Mouse (Mus musculus) yolk sac, embryonic 10.5 days (tissue): ENCODE results near the gene Casc1.
A peak's percentile ranks its signal among the peaks of the same experiment; 100 is the strongest.

Source experiments
- DNase-seq: peaks from one replicate; pipeline ENCODE4 v3.0.0-alpha.2; 2017; ENCODE audit warnings: low spot score

Gene Casc1

GRCm38 (mm10) chr6:145202432-145203125 is 8.2 kb downstream of the Casc1 start:
- no peak for DNase-seq

GRCm38 (mm10) chr6:145197949-145198686 is 12.7 kb downstream of the Casc1 start:
- DNase-seq: no peak

DNA sequence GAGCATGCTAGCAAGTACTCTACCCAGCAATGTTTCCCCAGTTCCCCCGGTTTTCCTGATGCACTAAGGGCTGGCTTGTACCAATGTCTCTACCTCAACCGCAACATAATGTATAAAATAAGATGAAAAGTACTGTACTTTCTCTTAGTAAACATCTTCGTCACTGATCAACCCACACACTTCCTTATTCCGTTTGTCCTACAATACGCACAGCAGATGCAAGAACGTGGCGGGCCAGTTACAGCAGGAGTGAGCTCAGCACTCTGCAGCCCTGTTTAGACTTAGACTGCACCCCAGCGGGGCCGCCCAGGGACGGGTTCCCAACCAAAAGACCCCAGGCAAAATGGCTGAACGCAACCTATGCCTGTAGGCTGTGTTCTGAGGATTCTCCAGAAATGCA is 17.4 kb downstream of the Casc1 start:
- DNase-seq: no peak

DNA sequence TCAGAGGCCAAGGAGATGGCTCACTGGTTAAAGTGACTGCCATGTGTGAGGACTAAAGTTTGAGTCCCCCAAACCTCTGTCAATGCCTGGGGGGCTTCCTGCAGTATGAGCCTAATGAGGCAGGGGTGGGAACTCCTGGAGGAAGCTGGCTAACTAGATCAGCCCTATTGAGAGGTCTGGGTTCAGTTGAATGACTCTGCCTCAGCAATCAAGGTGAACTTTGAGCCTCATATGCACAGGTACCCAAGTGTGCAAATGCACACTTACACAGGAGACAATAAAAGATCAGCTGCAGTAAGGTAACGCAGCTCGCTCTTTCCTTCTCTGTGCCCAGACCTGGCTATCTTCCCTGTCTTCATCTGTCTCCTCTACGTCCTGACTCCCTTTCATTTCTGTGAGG is 17.8 kb downstream of the Casc1 start:
- DNase-seq: no peak

- DNase-seq: no peak
These were observed 23.4 kb downstream of the Casc1 start for GRCm38 (mm10) chr6:145187093-145188088.

- no peak for DNase-seq
These were observed 24.7 kb downstream of the Casc1 start for GRCm38 (mm10) chr6:145186096-145186495.

- no peak for DNase-seq
These were observed 28.8 kb downstream of the Casc1 start for GRCm38 (mm10) chr6:145182044-145182443.

GRCm38 (mm10) chr6:145179665-145180064 is 31.1 kb downstream of the Casc1 start:
- DNase-seq: peak; percentile 24

DNA sequence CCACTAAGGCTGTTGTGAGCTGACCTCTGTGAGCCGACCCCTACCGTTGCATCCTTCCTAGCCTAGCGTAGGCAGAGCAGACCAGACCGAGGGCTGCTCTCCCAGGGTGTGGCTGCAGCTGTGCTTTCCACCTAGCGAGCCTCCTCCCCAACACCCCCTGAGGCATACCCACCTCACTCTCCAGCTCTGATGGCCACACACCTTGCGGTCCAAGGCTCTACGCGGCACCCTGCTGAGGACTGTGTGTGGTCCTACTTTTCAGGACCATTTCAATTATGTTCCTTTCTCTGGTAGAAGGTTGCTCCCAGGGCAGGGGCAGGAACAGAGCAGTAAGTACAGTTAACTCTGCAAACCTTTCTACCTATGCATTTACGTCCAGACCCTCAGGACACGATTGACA is 34.3 kb downstream of the Casc1 start:
- no peak for DNase-seq

- no peak for DNase-seq
These were observed 35.2 kb downstream of the Casc1 start for GRCm38 (mm10) chr6:145175571-145175981.

DNA sequence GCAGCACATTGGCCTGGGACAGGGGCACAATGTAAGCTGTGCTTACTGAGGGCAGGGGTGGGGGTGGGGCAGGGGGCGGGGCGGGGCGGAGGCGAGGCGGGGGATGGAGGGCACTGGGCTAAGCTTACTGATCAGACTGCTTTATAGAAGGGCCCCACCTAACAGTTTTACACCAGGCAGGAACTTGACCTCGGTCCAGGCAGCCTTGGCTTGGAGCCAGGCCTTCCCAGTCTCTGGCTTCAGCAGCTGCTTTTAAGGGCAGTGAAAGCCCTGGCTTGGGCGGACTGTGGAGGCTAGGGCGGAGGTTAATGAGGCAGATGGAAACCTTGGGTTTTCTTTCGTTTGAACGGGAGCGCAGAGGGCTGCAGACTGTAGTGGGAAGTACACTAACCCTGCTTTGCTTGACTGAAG is 37.0 kb downstream of the Casc1 start:
- DNase-seq: peak; percentile 79

DNA sequence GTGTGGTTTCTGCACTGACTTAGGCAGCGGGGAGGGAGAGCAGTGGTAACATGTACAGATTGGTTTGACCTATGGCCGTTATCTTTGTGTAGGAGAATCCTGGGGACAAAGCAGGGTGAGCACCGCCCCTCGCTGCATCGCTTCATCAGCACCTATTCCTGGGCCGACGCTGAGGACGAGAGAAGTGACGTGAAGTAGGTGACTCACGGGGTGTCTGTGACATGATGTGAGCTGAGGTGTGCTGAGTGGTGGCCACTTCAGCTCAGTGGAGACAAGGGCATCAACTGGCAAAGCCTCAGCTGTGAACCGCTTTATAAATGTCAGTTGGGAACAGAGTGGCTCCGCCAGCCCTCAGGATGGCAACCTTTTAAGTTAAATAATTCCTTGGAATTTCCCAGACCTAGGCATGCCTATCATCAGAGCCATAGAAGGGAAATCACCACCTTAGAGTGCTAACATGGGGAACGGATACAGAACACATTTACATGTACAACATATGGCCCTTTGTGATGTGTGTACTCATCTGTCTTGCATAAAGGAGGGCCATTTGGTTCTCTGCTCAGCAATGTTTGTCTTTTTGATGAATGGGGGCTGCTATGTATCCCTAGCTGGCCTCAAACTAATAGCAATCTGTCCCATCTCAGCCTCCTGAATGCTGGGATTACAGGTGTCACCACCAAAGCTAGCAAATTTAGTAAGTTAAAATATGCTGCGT is 38.8 kb downstream of the Casc1 start:
- DNase-seq: no peak

- no peak for DNase-seq
These were observed 50.2 kb downstream of the Casc1 start for GRCm38 (mm10) chr6:145160581-145160980.

DNA sequence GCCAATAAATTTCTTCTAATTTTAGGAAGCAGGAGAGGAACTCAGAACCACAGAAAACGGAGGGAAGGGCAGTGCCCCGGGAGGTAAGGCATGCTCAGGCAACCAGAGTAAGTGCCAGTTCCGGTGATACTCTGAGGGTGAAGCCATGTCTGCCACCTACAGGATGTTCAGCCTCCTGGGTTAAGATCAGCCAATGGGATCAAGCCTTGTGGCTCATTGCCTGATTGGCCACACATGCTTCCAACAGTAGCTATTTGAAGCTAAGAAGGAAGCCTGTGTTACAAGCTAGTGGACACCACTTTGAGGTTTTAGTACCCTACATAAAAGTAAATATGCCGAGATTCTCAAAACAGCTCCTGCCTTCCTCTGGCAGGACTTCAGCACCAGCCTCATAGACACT is 52.2 kb downstream of the Casc1 start:
- no peak for DNase-seq

DNA sequence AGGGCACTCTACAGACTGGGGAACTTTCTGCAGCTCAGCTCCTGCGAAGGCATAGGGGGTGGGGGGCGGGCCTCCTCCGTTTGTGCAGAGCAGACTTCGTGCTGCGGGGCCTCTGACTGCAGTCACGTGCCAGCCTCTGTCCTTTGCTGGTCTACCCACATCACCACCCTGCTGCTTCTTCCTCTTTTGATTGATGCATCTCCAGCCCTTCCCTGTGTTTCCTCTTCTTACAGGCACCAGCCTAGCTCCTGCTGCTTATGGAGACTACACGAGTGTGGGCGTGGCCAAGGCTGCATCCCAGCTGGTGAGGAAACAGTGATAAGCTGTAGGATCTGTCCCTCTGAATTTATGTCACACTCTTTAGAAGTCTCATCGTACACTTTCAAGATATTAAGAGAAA is 61.8 kb downstream of the Casc1 start:
- no peak for DNase-seq

DNA sequence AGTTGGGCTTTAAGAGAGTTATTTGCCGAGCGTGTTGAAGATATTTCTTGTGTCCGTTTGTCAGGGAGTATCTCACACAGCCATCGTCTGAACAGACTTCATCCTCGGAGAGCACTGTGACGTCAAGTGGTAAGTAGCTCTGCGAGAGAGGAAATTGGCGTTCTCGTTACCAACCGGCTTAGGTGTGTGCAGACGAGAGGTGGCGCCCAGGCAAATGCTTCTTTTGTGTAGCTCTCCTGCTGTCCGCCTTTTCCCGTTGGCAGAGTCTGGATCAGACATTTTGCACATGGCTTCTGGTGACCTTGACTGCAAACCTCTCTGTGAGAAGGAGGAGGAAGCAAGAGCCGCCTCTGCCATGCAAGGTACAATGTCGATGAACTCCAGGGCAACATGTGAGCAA is 63.1 kb downstream of the Casc1 start:
- no peak for DNase-seq

DNA sequence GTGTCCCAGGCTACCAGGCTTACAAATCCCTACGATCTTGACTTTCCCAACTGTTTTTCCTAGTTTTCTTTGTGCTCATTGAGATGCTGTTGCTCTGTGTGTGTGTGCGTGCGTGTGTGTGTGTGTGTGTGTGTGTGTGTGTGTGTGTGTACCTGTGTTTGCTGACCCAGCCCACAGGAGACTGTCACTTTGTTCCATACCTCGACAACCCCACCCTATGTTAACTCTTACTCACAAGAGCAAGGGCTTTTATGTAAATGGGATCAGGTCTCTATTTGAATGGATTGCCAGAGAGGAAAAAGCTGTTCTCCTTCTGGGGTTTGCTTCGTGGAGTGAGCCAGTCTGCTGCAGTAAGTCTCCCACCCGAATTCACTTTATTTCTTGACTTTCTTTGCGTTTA is 65.6 kb downstream of the Casc1 start:
- no peak for DNase-seq

- no peak for DNase-seq
These were observed 69.0 kb downstream of the Casc1 start for GRCm38 (mm10) chr6:145141827-145142226.

DNA sequence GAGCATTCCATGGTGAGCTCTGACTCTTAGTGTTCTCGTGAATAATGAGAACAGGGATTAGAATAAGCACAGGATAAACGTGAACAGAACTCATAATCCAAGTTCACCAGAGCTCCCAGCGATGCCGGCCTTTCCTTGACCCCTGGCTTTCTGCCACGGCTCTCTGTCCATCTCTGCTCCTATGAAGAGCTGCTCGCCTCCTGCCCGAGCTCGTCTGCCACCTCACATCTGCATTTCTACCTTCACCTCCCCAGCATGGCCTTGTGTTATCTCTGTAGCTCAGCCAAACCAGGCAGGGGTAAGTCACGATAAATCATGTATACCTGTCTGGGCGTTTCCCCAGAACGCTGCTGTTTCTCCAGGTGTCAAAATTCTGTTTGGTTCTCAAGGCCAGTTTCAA is 70.1 kb downstream of the Casc1 start:
- DNase-seq: no peak

- no peak for DNase-seq
These were observed 70.9 kb downstream of the Casc1 start for GRCm38 (mm10) chr6:145139776-145140475.

DNA sequence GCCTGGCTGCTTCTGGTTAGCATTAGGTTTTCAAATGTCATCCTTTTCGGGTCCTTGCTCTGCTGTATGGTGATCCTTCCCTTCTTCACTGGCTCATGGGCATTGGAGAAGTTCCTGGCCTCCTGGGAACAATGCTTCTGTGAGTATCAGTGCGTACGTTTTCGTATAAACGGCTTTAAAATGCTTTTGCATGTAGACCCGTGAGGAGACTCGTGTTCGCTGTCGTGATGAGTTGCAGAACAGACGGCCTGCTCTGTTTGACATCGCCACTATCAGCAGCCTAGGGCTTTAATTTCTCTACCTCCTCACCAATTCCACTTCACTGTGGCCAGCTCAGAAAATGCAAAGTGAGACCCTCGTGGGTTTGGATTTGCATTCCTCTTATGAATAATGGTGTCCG is 71.6 kb downstream of the Casc1 start:
- no peak for DNase-seq
